Mouse (Mus musculus): ENCODE data around the gene Lrp3. TPM values are rescaled to one million over a fixed set of nuclear protein-coding genes. Genes with fewer than 3 reads are reported as not detected.

The Lrp3 gene
- polyA plus RNA-seq (2014; fragmentation: Illumina TruSeq; extraction: RNeasy Lipid Tissue Mini Kit (QIAGEN cat#74804); ENCODE audit: low read depth, low replicate concordance): 0.99 TPM

GRCm38 (mm10) chr7:35215225-35215624 is at the start of gene Lrp3:
TSS of gene Lrp3 (minus strand) at chr7:35215498.

GRCm38 (mm10) chr7:35185889-35186569 is 29.3 kb downstream of the Lrp3 start, which contains the start of gene Slc7a10:
TSS of gene Slc7a10 (plus strand) at chr7:35186385.

Other genes with a start within 250 kb of the Lrp3 start
- gene Cebpg, start 158.9 kb downstream of the Lrp3 start, polyA plus RNA-seq (2014; fragmentation: Illumina TruSeq; extraction: RNeasy Lipid Tissue Mini Kit (QIAGEN cat#74804); ENCODE audit: low read depth, low replicate concordance): 75.6 TPM
- gene Cebpa, start 96.2 kb downstream of the Lrp3 start, polyA plus RNA-seq (2014; fragmentation: Illumina TruSeq; extraction: RNeasy Lipid Tissue Mini Kit (QIAGEN cat#74804); ENCODE audit: low read depth, low replicate concordance): 17.2 TPM
- 0.87 TPM for gene Slc7a10, start 29.1 kb downstream of the Lrp3 start, polyA plus RNA-seq (2014; fragmentation: Illumina TruSeq; extraction: RNeasy Lipid Tissue Mini Kit (QIAGEN cat#74804); ENCODE audit: low read depth, low replicate concordance)
- gene Gpatch1, start 102.9 kb upstream of the Lrp3 start, polyA plus RNA-seq (2014; fragmentation: Illumina TruSeq; extraction: RNeasy Lipid Tissue Mini Kit (QIAGEN cat#74804); ENCODE audit: low read depth, low replicate concordance): 12.3 TPM
- 2.3 TPM for gene Rhpn2, start 118.7 kb upstream of the Lrp3 start, polyA plus RNA-seq (2014; fragmentation: Illumina TruSeq; extraction: RNeasy Lipid Tissue Mini Kit (QIAGEN cat#74804); ENCODE audit: low read depth, low replicate concordance)
- 3.7 TPM for gene Faap24, start 181.3 kb upstream of the Lrp3 start, polyA plus RNA-seq (2014; fragmentation: Illumina TruSeq; extraction: RNeasy Lipid Tissue Mini Kit (QIAGEN cat#74804); ENCODE audit: low read depth, low replicate concordance)
- 8.6 TPM for gene Cep89, start 181.5 kb upstream of the Lrp3 start, polyA plus RNA-seq (2014; fragmentation: Illumina TruSeq; extraction: RNeasy Lipid Tissue Mini Kit (QIAGEN cat#74804); ENCODE audit: low read depth, low replicate concordance)
- gene Slc7a9, start 233.3 kb upstream of the Lrp3 start, polyA plus RNA-seq (2014; fragmentation: Illumina TruSeq; extraction: RNeasy Lipid Tissue Mini Kit (QIAGEN cat#74804); ENCODE audit: low read depth, low replicate concordance): not detected